Mouse (Mus musculus) testis, adult 2 months (tissue): Measurements from ENCODE around the gene Retn.

Source experiments
- CTCF ChIP-seq: fragments of 200-500 bp; IDR thresholded peaks from 2 replicates; pipeline ENCODE4 v1.5.1; 2012; ENCODE audit warnings: low read depth, mild to moderate bottlenecking, inconsistent platforms, low read length, moderate library complexity; ENCODE audit not compliant: control insufficient read depth, insufficient read depth, insufficient replicate concordance
- POLR2A ChIP-seq: fragments of 200-500 bp; IDR thresholded peaks from 2 replicates; pipeline ENCODE4 v1.6.1; 2012; ENCODE audit warnings: low read depth, mild to moderate bottlenecking, inconsistent platforms, low read length, moderate library complexity; ENCODE audit not compliant: control insufficient read depth

DNA sequence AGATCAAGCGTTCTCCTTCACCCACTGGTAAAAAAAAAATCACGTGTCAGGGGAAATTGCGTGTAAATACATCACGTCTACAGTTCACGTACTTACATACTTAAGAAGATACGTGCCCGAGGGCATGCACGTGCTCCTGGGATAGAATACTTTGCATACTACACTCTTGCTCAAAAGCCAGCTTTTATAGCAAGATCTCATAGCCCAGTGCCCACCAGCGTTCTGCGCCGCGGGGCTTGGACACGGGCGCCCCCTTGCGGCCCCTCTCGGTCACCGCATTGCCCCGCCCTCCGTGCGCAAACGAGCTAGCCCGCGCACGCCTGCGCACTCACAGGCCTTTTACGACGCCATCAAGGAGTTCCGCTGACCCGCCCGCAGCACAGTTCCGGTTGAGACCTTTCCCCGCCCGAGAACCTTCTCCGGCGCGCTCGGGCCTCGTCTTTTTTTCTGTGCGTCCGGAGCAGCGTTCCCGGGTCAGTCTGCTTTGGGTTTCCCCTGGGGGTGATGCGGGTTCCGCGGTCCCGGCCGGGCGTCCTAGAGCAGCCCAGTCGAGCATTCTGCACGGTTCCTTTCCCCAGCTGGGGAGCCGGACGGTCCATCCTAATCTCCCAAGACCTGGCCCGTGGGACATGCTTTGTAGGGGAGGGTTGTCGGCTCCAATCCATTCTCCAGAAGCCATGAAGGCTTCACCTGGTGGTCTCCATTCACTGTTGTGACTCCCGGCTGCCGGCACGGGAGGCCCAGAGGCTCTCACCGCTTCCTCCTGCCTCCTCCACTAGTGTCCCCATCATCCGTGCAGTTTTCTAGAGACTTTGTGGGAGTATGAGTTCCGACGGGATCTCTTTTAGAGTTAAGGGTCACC, 20.8 kb downstream of the Retn start, which contains the start of gene Trappc5:
- TF ChIP-seq CTCF, result peak; percentile 95
- peak; percentile 71 for TF ChIP-seq POLR2A
